Mouse (Mus musculus): ENCODE data around the gene Prcd. TPM values are rescaled to one million over a fixed set of nuclear protein-coding genes. Genes with fewer than 3 reads are reported as not detected.
"Not testable (repeated sequence)": the region's sequence is repeated elsewhere in the genome, so short reads cannot be mapped to it uniquely, and the experiment has no call there.

Prcd gene
- polyA plus RNA-seq, 1 experiment from 2014 or later = 1.5 TPM

DNA sequence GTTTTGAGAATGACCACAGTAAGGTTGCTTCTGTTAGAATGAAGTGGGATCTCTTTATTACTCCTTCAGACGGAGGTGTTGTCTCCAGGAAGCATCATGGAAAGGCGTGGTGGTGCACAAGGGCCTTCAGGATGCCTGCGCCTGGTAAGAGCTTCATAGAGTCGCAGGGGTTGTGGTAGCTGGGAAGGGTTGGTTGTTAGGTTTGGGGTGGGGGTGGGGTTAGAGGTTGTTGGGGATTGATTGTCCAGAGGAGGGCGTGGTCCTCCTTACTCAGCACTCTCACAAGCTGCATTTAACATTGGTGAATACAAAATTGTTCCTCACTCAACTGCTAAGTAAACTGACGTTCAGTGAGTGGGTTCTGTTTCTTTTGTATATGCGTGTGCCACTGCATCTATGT is 19.3 kb downstream of the Prcd start:
- no peak for ATAC-seq (ENCODE audit: low FRiP score, low TSS enrichment)
- H3K4me2 ChIP-seq (replicated peaks; ENCODE audit: low read depth, low read length) = peak overlapping the region; percentile 85
- H3K4me3 ChIP-seq (ENCODE audit: low read length) = peak overlapping the region; percentile 95
- peaks cover 44% of the 10 kb centered on the region for H3K36me3 ChIP-seq (ENCODE audit: insufficient read depth, low read length)
- H3K27me3 ChIP-seq (ENCODE audit: insufficient read depth, low read length) = no peaks in the 10 kb centered on the region; the same call in 1 of the 2 replicates
- peak overlapping the region; percentile 61 for H3K27ac ChIP-seq (ENCODE audit: low read length)
- no peaks in the 10 kb centered on the region for H3K9me3 ChIP-seq (ENCODE audit: low read length)
- peak overlapping the region; percentile 96 for H3K9ac ChIP-seq (replicated peaks; ENCODE audit: low read length)
- H3K4me1 ChIP-seq (ENCODE audit: insufficient read depth, low read length) = peaks cover 31% of the 10 kb centered on the region
- WGBS = 16% methylated on average over 7 of the region's 7 CpGs

DNA sequence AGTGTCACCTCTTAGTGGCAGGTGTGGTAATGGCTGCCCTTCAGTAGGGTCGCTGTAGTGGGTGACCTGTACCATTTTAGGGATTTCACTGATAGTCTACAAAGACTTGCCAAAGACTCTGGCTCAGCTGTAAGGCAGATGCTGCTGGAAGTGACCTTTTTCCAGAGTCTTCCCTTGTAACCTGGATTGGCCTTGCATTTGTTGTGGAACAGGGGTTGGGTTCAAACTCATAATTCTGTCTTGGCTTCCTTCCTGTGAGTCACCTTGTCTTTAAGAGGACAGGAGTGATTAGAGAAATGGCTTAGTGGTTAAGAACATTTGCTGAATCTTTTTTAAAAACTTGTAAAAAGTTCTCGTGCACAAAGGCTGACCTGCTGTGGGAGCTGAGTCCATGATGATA is 20.1 kb downstream of the Prcd start:
- Histone ChIP-seq H3K9ac (replicated peaks; ENCODE audit: low read length) (peak overlapping the region; percentile 96; the same call in 1 of the 2 replicates), H3K4me1 (ENCODE audit: insufficient read depth, low read length) (peaks cover 31% of the 10 kb centered on the region), H3K27me3 (ENCODE audit: insufficient read depth, low read length) (no peaks in the 10 kb centered on the region), H3K27ac (ENCODE audit: low read length) (peak overlapping the region; percentile 61), H3K9me3 (ENCODE audit: low read length) (no peaks in the 10 kb centered on the region), H3K4me3 (ENCODE audit: low read length) (peak overlapping the region; percentile 95), H3K36me3 (ENCODE audit: insufficient read depth, low read length) (peaks cover 48% of the 10 kb centered on the region), H3K4me2 (replicated peaks; ENCODE audit: low read depth, low read length) (peak overlapping the region; percentile 85)
- ATAC-seq (ENCODE audit: low FRiP score, low TSS enrichment) = no peak
- 73% methylated on average over 2 of the region's 2 CpGs for WGBS

GRCm38 (mm10) chr11:116674616-116675379 is 21.5 kb downstream of the Prcd start:
- H3K4me1 ChIP-seq (ENCODE audit: insufficient read depth, low read length) = peaks cover 31% of the 10 kb centered on the region
- WGBS = 51% methylated on average over 7 of the region's 7 CpGs

GRCm38 (mm10) chr11:116675429-116675828 is 22.1 kb downstream of the Prcd start:
- H3K4me2 ChIP-seq (replicated peaks; ENCODE audit: low read depth, low read length); H3K9ac ChIP-seq (replicated peaks; ENCODE audit: low read length); H3K9me3 ChIP-seq (ENCODE audit: low read length); H3K4me3 ChIP-seq (ENCODE audit: low read length); ATAC-seq (ENCODE audit: low FRiP score, low TSS enrichment); H3K27me3 ChIP-seq (ENCODE audit: insufficient read depth, low read length): not testable (repeated sequence)
- Histone ChIP-seq H3K4me1 (ENCODE audit: insufficient read depth, low read length) (peaks cover 31% of the 10 kb centered on the region), H3K27ac (ENCODE audit: low read length) (peak overlapping the region; percentile 71), H3K36me3 (ENCODE audit: insufficient read depth, low read length) (peaks cover 60% of the 10 kb centered on the region)
- WGBS = 68% methylated on average over 6 of the region's 6 CpGs

More at GRCm38 (mm10) chr11:116674616-116675379, 21.5 kb downstream of the Prcd start:
- H3K36me3 ChIP-seq (ENCODE audit: insufficient read depth, low read length) = peaks cover 60% of the 10 kb centered on the region
- H3K9ac ChIP-seq (replicated peaks; ENCODE audit: low read length) = no peak overlapping the region
- no peak overlapping the region for H3K4me2 ChIP-seq (replicated peaks; ENCODE audit: low read depth, low read length)
- H3K27ac ChIP-seq (ENCODE audit: low read length) = peak overlapping the region; percentile 71
- H3K9me3 ChIP-seq (ENCODE audit: low read length) = no peaks in the 10 kb centered on the region
- no peak overlapping the region for H3K4me3 ChIP-seq (ENCODE audit: low read length)
- peak; percentile 50 for ATAC-seq (ENCODE audit: low FRiP score, low TSS enrichment)
- no peaks in the 10 kb centered on the region for H3K27me3 ChIP-seq (ENCODE audit: insufficient read depth, low read length)

- Histone ChIP-seq H3K9ac (replicated peaks; ENCODE audit: low read length) (no peak overlapping the region), H3K4me1 (ENCODE audit: insufficient read depth, low read length) (peaks cover 28% of the 10 kb centered on the region), H3K27ac (ENCODE audit: low read length) (peak overlapping the region; percentile 52; the same call in 1 of the 2 replicates), H3K36me3 (ENCODE audit: insufficient read depth, low read length) (peaks cover 66% of the 10 kb centered on the region), H3K4me3 (ENCODE audit: low read length) (no peak overlapping the region), H3K4me2 (replicated peaks; ENCODE audit: low read depth, low read length) (no peak overlapping the region), H3K9me3 (ENCODE audit: low read length) (no peaks in the 10 kb centered on the region), H3K27me3 (ENCODE audit: insufficient read depth, low read length) (no peaks in the 10 kb centered on the region)
- no peak for ATAC-seq (ENCODE audit: low FRiP score, low TSS enrichment)
- 88% methylated on average over 14 of the region's 14 CpGs for WGBS
Measured at GRCm38 (mm10) chr11:116676175-116676976, 23.0 kb downstream of the Prcd start.

DNA sequence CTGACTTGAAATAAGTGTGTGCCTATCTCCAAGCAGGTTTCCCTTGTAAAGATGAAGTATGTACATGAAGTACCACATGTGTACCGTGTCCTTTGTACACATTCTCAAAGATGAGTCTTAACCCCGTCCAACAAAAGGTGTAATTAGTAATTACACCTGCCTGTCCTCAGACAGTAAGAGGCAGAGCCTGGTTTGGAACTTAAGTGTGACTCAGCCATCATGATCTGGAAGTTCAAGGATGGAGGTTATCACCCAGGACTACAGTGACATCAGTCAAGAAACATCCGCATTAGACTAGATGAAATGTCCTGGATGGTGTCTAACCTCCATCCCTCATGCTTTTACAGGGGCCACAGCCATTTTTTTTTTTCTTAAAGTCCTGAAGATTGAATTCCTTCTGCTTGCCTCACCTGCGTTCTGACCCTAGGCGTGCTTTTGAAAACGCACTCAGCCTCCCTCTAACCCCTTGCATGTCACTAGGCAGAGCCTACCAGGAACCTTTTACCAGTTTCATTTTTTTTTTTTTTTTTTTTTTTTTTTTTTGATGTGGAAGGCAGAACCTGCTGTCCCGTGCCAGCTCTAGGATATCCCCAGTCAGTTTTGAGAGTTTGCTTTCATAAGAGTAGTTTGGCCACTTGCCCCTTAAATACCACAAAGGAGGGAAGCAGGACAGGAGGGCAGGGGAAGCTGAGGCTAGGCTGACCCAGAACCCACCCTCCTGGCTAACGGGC is 24.5 kb downstream of the Prcd start:
- Histone ChIP-seq H3K4me3 (ENCODE audit: low read length) (no peak overlapping the region), H3K4me1 (ENCODE audit: insufficient read depth, low read length) (peaks cover 31% of the 10 kb centered on the region), H3K36me3 (ENCODE audit: insufficient read depth, low read length) (peaks cover 67% of the 10 kb centered on the region), H3K9ac (replicated peaks; ENCODE audit: low read length) (no peak overlapping the region), H3K9me3 (ENCODE audit: low read length) (no peaks in the 10 kb centered on the region), H3K27ac (ENCODE audit: low read length) (no peak overlapping the region), H3K4me2 (replicated peaks; ENCODE audit: low read depth, low read length) (no peak overlapping the region), H3K27me3 (ENCODE audit: insufficient read depth, low read length) (no peaks in the 10 kb centered on the region)
- no peak for ATAC-seq (ENCODE audit: low FRiP score, low TSS enrichment)
- WGBS = 73% methylated on average over 8 of the region's 8 CpGs

GRCm38 (mm10) chr11:116679148-116679547 is 25.8 kb downstream of the Prcd start:
- Histone ChIP-seq H3K36me3 (ENCODE audit: insufficient read depth, low read length) (peaks cover 56% of the 10 kb centered on the region), H3K4me1 (ENCODE audit: insufficient read depth, low read length) (peaks cover 20% of the 10 kb centered on the region; the same call in 1 of the 2 replicates)

GRCm38 (mm10) chr11:116680321-116681091 is 27.2 kb downstream of the Prcd start:
- Histone ChIP-seq H3K4me2 (replicated peaks; ENCODE audit: low read depth, low read length) (no peak overlapping the region), H3K27ac (ENCODE audit: low read length) (no peak overlapping the region), H3K4me3 (ENCODE audit: low read length) (no peak overlapping the region), H3K9me3 (ENCODE audit: low read length) (no peaks in the 10 kb centered on the region), H3K9ac (replicated peaks; ENCODE audit: low read length) (no peak overlapping the region), H3K36me3 (ENCODE audit: insufficient read depth, low read length) (peaks cover 50% of the 10 kb centered on the region), H3K27me3 (ENCODE audit: insufficient read depth, low read length) (no peaks in the 10 kb centered on the region), H3K4me1 (ENCODE audit: insufficient read depth, low read length) (peaks cover 10% of the 10 kb centered on the region; the same call in 1 of the 2 replicates)
- ATAC-seq (ENCODE audit: low FRiP score, low TSS enrichment) = no peak
- 71% methylated on average over 24 of the region's 24 CpGs for WGBS

More at GRCm38 (mm10) chr11:116679148-116679547, 25.8 kb downstream of the Prcd start:
- H3K9me3 ChIP-seq (ENCODE audit: low read length) = no peaks in the 10 kb centered on the region
- 93% methylated on average over 6 of the region's 6 CpGs for WGBS
- H3K4me2 ChIP-seq (replicated peaks; ENCODE audit: low read depth, low read length) = no peak overlapping the region
- H3K9ac ChIP-seq (replicated peaks; ENCODE audit: low read length) = no peak overlapping the region
- no peak for ATAC-seq (ENCODE audit: low FRiP score, low TSS enrichment)
- no peak overlapping the region for H3K4me3 ChIP-seq (ENCODE audit: low read length)
- H3K27me3 ChIP-seq (ENCODE audit: insufficient read depth, low read length) = no peaks in the 10 kb centered on the region
- no peak overlapping the region for H3K27ac ChIP-seq (ENCODE audit: low read length)

DNA sequence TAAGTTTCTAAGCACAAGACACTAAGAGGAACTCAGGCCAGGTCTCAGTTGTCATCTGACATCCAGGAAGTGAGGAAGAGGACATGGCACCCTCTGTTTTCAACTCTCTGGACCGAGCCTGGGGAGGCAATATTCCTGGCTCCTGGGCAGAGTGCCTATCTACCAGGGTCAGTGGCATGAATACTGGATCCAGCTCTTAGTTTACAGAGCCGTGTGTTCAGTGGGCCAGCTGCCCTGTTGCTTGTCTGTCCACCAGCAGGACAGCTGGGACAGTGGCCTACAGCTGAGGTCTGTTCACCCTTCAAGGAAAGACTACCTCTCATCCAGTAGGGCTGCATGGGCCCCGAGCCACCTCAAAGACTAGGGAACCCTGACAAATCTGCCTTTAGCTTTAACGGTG is 27.8 kb downstream of the Prcd start:
- H3K27me3 ChIP-seq (ENCODE audit: insufficient read depth, low read length) = no peaks in the 10 kb centered on the region
- no peak for ATAC-seq (ENCODE audit: low FRiP score, low TSS enrichment)
- WGBS = 75% methylated on average over 4 of the region's 4 CpGs
- no peak overlapping the region for H3K9ac ChIP-seq (replicated peaks; ENCODE audit: low read length)
- peaks cover 10% of the 10 kb centered on the region; the same call in 1 of the 2 replicates for H3K4me1 ChIP-seq (ENCODE audit: insufficient read depth, low read length)
- no peak overlapping the region for H3K27ac ChIP-seq (ENCODE audit: low read length)
- H3K4me2 ChIP-seq (replicated peaks; ENCODE audit: low read depth, low read length) = no peak overlapping the region
- H3K4me3 ChIP-seq (ENCODE audit: low read length) = no peak overlapping the region
- H3K36me3 ChIP-seq (ENCODE audit: insufficient read depth, low read length) = peaks cover 45% of the 10 kb centered on the region
- H3K9me3 ChIP-seq (ENCODE audit: low read length) = no peaks in the 10 kb centered on the region
